Mouse (Mus musculus): ENCODE data around the gene Slc25a43.

Gene Slc25a43

GRCm38 (mm10) chrX:36823932-36824711, 80.7 kb downstream of the Slc25a43 start:
- no peak for DNase-seq (ENCODE audit: low read depth, low spot score)

GRCm38 (mm10) chrX:36825032-36825431, 81.6 kb downstream of the Slc25a43 start:
- DNase-seq (ENCODE audit: low read depth, low spot score) = no peak

All from brain, embryonic 18.5 days (tissue).